Mouse (Mus musculus) adrenal gland, adult 2 months (tissue): ENCODE results near the gene Kcnd2. TPM values are rescaled to one million over a fixed set of nuclear protein-coding genes. Genes with fewer than 3 reads are reported as not detected.
"Not testable (repeated sequence)": the region's sequence is repeated elsewhere in the genome, so short reads cannot be mapped to it uniquely, and the experiment has no call there.

ENCODE experiments used
- DNase-seq: peaks from one replicate; pipeline ENCODE4 v3.0.0; 2021
- long read RNA-seq: library from polyadenylated mRNA; stranded (forward); transcript quantifications from one replicate; pipeline ENCODE4 v2.0.0, GENCODE M21; 2021
- polyA plus RNA-seq: library from polyadenylated mRNA; depleted of rRNA; stranded (reverse); fragments of >200 nt; gene quantifications from 2 replicates; pipeline ENCODE4 v1.2.3, GENCODE M21; 2012; rRNA removed
- total RNA-seq, 2 experiments: library from RNA; stranded (reverse); gene quantifications; 2 replicates each; pipeline ENCODE4 v1.2.3; 2021

Kcnd2 gene
- total RNA-seq (1 to 10 TPM; 2.7 to 5.2 TPM), polyA plus RNA-seq (0.51 and 0.99 TPM in 2 replicates)
- long read RNA-seq: 0 reads

DNA sequence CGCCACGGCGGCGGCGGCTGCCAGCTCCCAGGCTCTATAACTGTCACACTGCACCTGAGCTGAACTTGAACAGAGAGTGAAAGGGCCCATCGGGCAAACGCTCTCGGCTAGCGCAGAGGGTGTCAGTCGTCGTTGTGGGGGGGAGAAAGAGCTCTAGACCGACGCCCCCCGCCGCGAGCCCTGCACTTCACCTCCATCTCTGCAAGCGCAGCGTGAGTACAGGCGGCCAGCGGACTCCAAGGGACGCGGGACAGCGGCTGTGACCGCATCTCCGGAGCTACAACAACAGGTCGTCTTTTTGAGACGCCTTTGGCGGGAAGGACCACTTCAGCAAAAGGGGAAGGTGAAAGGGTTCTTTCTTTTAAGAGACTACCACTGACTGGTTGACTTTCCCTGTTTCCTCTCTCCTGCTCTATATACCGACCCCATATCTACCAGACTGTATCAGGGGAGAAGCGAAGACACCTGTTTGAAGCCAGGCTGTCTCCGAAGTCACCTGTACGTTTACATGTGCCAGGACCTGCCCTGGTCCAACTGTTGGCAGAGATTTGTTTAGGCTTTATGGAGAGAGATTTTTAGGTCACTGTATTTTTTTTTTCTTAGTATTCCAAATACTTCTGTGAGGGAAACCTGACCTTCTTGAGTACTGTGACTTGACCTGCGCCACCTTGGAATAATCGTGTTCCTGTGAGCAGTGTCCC is at the start of gene Kcnd2:
TSS of gene Kcnd2 (plus strand) at position 13 of the 701 bp plus-strand sequence.
- no peak for DNase-seq

DNA sequence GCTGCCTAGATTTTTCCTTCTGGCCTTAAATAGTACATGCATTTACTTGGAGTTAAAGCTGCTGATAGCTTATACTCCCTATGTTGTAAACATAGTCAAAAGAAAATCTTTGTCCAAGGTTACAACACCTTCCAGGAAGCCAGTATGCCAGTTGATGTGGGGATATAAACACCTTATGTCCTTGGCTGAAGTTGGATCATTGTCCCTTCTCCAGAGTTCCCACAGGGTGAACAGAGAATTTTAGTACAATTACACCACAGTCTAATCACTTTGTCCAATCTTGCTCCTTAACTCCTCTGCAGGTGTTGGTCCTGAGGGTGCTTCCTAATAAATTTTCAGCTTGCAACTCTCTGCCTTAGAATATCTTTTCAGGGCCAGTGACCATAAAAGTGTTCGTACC is 48.7 kb upstream of the Kcnd2 start:
- DNase-seq: no peak

GRCm38 (mm10) chr6:21195341-21195740 is 20.0 kb upstream of the Kcnd2 start:
- no peak for DNase-seq

GRCm38 (mm10) chr6:21213865-21214672 is 1.2 kb upstream of the Kcnd2 start:
- peak; percentile 74 for DNase-seq

- peak; percentile 78 for DNase-seq
Observed at GRCm38 (mm10) chr6:21214673-21215490, 421 bp upstream of the Kcnd2 start.

- no peak for DNase-seq
Observed at GRCm38 (mm10) chr6:21216206-21217020, 1.1 kb downstream of the Kcnd2 start.

DNA sequence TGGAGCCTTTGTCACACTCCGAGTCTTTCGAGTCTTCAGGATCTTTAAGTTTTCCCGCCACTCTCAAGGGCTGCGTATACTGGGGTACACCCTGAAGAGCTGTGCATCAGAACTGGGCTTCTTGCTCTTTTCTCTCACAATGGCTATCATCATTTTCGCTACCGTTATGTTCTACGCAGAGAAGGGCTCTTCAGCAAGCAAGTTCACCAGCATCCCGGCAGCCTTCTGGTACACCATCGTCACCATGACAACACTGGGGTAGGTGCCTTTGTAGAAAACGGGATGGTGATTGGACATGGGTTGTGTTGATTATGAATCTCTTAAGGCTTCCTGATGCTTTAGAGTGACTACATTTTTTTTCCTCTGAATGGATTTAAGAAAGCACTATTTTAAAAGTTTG is 1.9 kb downstream of the Kcnd2 start:
- no peak for DNase-seq

DNA sequence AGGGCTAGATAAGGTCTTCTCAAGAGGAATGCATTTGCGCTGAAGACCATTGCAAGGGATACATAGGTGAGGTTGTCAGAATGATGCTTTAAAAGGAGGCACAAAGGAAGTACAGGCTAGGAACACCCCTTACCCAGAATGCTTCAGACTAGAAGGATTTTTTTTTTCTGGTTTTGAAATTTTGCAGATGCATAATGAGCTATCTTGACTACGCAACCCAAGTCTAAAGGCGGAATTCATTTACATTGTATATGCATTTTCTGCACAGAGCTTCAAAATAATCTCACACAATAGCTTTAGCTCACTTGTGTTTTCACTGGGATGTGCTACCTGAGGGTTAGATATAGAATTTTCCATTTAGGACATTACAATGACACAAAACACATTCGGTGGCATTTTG is 10.8 kb downstream of the Kcnd2 start:
- DNase-seq: no peak

DNA sequence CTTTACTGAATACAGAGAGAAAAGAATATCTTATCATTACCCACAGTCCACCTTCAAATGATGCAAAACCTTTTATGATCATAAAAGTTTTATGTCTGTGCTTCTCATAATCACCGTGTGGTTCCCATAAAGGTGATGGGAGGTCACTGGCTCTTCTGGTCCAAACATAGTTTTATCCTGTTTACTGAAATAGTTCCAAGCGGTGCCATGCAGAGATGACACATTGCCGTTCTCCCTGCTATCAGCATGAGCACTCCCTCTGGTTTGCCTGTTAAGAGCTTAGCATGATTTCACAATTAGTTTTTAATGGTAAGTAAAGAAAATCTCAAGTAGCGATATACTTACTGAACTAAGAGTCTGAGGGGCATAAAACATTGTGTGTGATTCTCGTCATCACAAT is 43.7 kb downstream of the Kcnd2 start:
- DNase-seq: no peak

DNA sequence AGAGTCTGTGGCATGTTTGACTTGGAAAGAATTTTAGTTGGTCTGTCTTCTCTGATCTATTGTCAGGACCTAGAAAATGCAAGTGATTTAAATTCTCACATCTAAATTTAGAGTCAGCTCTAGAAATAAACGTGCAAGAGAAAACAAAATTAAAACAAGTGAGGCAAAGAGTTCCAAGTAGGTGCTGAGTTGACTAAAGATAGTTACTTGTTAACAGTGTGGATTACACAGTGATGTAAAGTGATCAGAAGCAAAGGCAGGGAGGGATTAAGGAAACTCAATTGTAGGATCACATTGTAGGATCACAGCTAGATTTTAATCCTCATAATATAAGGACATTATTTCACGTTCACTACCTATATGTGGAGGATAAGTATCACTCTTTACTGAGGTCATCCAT is 52.6 kb downstream of the Kcnd2 start:
- no peak for DNase-seq

GRCm38 (mm10) chr6:21277343-21277933 is 62.1 kb downstream of the Kcnd2 start:
- no peak for DNase-seq

GRCm38 (mm10) chr6:21304943-21305342 is 89.6 kb downstream of the Kcnd2 start:
- no peak for DNase-seq

DNA sequence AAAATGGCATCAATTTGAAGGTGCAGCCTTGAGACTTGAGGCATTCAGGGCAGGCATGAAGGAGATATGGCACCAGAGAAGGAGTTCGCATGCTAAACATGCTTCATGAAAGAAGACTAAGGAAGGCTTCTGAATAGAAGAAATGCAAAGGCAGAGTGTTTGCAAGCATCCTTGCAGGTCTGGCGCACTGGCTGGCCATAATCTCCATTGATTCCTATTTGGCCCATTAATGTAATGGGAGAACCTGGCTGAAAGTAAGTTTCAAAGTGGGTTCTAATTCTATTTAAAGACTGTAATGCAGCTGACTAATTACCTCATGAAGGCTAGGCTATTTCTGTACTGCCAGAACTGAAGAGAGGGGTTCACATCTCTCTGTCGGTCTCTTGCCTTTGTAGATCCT is 94.9 kb downstream of the Kcnd2 start:
- DNase-seq: no peak

DNA sequence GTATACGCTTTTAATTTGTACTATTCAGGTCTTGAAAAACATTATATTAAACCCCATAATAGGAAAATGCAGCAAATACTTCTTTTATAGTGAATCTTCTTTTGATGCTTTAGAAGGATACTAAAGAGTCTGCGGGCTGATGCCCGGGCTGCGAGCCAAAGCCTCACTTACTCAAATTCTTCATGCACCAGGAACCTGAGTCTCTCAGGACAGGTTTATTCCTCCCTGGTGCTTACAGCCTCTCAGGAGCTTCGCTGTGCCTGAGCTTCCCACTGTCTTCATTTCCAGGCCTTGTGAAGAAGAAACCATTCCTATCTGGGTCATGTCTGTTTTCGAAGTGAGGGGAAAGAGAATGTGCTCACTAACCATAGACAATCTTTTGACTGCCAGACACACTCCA is 106.1 kb downstream of the Kcnd2 start:
- DNase-seq: no peak

- DNase-seq: no peak
Observed at GRCm38 (mm10) chr6:21322211-21322610, 106.9 kb downstream of the Kcnd2 start.

DNA sequence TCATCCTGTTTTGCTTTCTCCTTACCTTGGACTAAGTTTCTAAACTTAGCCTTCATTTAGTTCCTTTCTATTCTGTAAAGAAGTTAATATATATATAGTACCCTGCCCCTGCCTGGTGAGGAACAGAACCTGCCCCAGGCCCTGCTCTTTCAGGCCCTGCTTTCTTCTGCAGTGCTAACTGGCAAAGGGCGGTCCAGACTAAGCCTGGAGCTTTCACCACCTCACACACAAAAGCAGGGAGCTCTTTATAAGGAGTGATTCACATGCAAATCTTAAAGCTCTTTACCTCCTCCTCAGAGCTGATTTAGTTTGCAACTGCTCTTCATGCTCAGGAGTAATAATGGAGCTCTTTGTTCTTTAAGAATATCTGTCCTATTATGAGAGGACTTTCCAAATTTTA is 109.9 kb downstream of the Kcnd2 start:
- DNase-seq: no peak

- DNase-seq: no peak
Observed at GRCm38 (mm10) chr6:21327081-21327737, 111.9 kb downstream of the Kcnd2 start.

- not testable (repeated sequence) for DNase-seq
Observed at GRCm38 (mm10) chr6:21385298-21385697, 170.0 kb downstream of the Kcnd2 start.

DNA sequence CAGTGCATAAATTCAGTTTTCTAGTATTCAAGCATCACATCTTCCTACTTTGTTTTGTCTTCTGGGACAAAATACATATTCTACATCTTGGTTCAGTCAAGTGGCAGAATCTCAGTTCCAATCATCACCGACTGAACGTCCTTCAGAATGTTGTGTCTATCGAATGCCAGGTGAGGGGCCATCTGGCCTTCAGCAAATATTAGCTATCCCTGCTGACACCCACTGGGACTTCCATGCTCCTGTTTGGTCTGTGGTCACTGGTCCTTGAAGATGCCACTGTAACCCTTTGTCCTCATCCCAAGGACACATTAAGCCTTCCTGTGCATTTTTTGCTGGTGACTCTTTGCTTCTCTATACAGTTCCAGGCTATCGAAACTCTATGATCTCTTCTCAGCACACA is 176.5 kb downstream of the Kcnd2 start:
- no peak for DNase-seq

- DNase-seq: no peak
Observed at GRCm38 (mm10) chr6:21413656-21414055, 198.4 kb downstream of the Kcnd2 start.

GRCm38 (mm10) chr6:21418246-21418645 is 202.9 kb downstream of the Kcnd2 start:
- DNase-seq: no peak
